Mouse (Mus musculus): ENCODE data around the gene Esp36.
"Not testable (repeated sequence)": the region's sequence is repeated elsewhere in the genome, so short reads cannot be mapped to it uniquely, and the experiment has no call there.

The Esp36 gene

GRCm38 (mm10) chr17:38420085-38420484 lies at the start of gene Esp36:
Esp36 (minus strand) TSS chr17:38420185.
- DNase-seq (ENCODE audit: extremely low spot score, low spot score), result no peak

- DNase-seq (ENCODE audit: extremely low spot score, low spot score), result not testable (repeated sequence)
These were observed 36.2 kb upstream of the Esp36 start for GRCm38 (mm10) chr17:38456206-38456605.

- DNase-seq (ENCODE audit: extremely low spot score, low spot score), result no peak
These were observed 30.7 kb upstream of the Esp36 start for GRCm38 (mm10) chr17:38450688-38451087.

- DNase-seq (ENCODE audit: extremely low spot score, low spot score), result no peak
These were observed 13.8 kb downstream of the Esp36 start for GRCm38 (mm10) chr17:38406135-38406534.

GRCm38 (mm10) chr17:38391821-38392220 lies 28.2 kb downstream of the Esp36 start:
- DNase-seq (ENCODE audit: extremely low spot score, low spot score), result no peak

Measured in neural tube, embryonic 10.5 days (tissue).